Mouse (Mus musculus) limb, embryonic 11.5 days (tissue): ENCODE results near the gene Maml3. TPM values are rescaled to one million over a fixed set of nuclear protein-coding genes. Genes with fewer than 3 reads are reported as not detected.
A peak's percentile ranks its signal among the peaks of the same experiment; 100 is the strongest.

Experiments
- ATAC-seq: fragments of 200-750 bp; cut with Nextera tagmentation; 2 replicates; pipeline ENCODE4 v1.8.0; 2017; ENCODE audit warnings: low read depth; ENCODE audit not compliant: insufficient number of reproducible peaks, low FRiP score, low TSS enrichment
- DNase-seq: peaks from one replicate; pipeline ENCODE4 v3.0.0-alpha.2; 2015; ENCODE audit warnings: low spot score
- H3K27ac ChIP-seq: fragments of 300-500 bp; sonication (generic); replicated peaks from 2 replicates; pipeline ENCODE4 v1.5.1; 2014; ENCODE audit warnings: low read depth, mild to moderate bottlenecking, low read length
- H3K27me3 ChIP-seq: fragments of 300-500 bp; sonication (generic); 2 replicates; pipeline ENCODE4 v1.6.1; 2014; ENCODE audit warnings: mild to moderate bottlenecking, low read length, mixed read lengths; ENCODE audit not compliant: control insufficient read depth, insufficient read depth
- H3K36me3 ChIP-seq: fragments of 300-500 bp; sonication (generic); 2 replicates; pipeline ENCODE4 v1.6.1; 2014; ENCODE audit warnings: mild to moderate bottlenecking, low read length, moderate library complexity, mixed read lengths; ENCODE audit not compliant: control insufficient read depth, insufficient read depth
- H3K4me1 ChIP-seq: fragments of 300-500 bp; sonication (generic); 2 replicates; pipeline ENCODE4 v1.6.1; 2014; ENCODE audit warnings: low read length, mixed read lengths; ENCODE audit not compliant: control insufficient read depth, insufficient read depth
- H3K4me2 ChIP-seq: fragments of 300-500 bp; sonication (generic); 2 replicates; pipeline ENCODE4 v1.6.1; 2014; ENCODE audit warnings: low read depth, mild to moderate bottlenecking, moderate library complexity; ENCODE audit not compliant: severe bottlenecking
- H3K4me3 ChIP-seq: fragments of 300-500 bp; sonication (generic); 2 replicates; pipeline ENCODE4 v1.5.1; 2014; ENCODE audit warnings: low read depth, low read length
- H3K9ac ChIP-seq: fragments of 300-500 bp; sonication (generic); 2 replicates; pipeline ENCODE4 v1.6.1; 2014; ENCODE audit warnings: mild to moderate bottlenecking, low read length
- H3K9me3 ChIP-seq: fragments of 300-500 bp; sonication (generic); 2 replicates; pipeline ENCODE4 v1.6.1; 2016; ENCODE audit warnings: low read length; ENCODE audit not compliant: control insufficient read depth
- WGBS: fragments of 180-500 bp; shearing (Covaris S2); extraction: QIAGEN DNeasy Blood & Tissue Kit; methylation state at CpG from one replicate; pipeline ENCODE4 v1.1.7; 2014; 5-methylcytosine and 5-hydroxymethylcytosine counted together
- polyA plus RNA-seq: library from polyadenylated mRNA; unstranded; fragments of >200 nt; fragmentation: Nextera tagmentation; extraction: Ambion mirVana; gene quantifications from 2 replicates; pipeline ENCODE4 v1.2.1, GENCODE M21; 2014

Gene Maml3
- polyA plus RNA-seq, 1 experiment from 2014 or later, result 4.3 TPM

GRCm38 (mm10) chr3:51913498-51913897 lies 191.4 kb downstream of the Maml3 start:
- Histone ChIP-seq H3K4me1 (peaks cover 21% of the 10 kb centered on the region), H3K4me3 (no peak overlapping the region), H3K9me3 (peaks cover 2% of the 10 kb centered on the region; the same call in 1 of the 2 replicates), H3K4me2 (no peak overlapping the region), H3K27me3 (no peaks in the 10 kb centered on the region), H3K9ac (no peak overlapping the region), H3K36me3 (no peaks in the 10 kb centered on the region), H3K27ac (no peak overlapping the region)
- DNase-seq, result no peak
- no peak for ATAC-seq
- WGBS, result 89% methylated on average over 8 of the region's 8 CpGs

DNA sequence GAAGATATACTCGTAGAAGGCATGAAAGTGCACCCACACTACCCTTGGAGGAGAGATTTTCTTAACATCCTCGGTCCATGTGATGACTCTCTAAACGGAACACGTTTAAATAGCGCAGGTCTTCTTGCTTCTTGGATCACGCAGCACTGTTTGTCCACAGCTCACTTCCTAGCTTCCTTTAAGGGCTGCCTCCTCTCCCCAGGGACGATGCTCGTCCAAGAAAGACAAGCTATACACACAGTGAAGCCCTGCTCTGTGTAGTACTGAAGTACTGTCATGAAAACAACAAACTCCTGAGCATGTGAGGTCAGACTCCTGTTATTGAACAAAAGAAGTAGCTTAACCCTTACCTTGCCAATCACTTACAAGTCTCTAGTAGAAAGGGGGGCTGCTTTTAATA lies 192.7 kb downstream of the Maml3 start:
- 78% methylated on average over 8 of the region's 8 CpGs for WGBS
- Histone ChIP-seq H3K4me3 (no peak overlapping the region), H3K27me3 (no peaks in the 10 kb centered on the region), H3K9me3 (no peaks in the 10 kb centered on the region), H3K9ac (no peak overlapping the region), H3K36me3 (no peaks in the 10 kb centered on the region), H3K4me1 (peaks cover 25% of the 10 kb centered on the region), H3K4me2 (no peak overlapping the region), H3K27ac (no peak overlapping the region)
- DNase-seq (no peak), ATAC-seq (no peak)

DNA sequence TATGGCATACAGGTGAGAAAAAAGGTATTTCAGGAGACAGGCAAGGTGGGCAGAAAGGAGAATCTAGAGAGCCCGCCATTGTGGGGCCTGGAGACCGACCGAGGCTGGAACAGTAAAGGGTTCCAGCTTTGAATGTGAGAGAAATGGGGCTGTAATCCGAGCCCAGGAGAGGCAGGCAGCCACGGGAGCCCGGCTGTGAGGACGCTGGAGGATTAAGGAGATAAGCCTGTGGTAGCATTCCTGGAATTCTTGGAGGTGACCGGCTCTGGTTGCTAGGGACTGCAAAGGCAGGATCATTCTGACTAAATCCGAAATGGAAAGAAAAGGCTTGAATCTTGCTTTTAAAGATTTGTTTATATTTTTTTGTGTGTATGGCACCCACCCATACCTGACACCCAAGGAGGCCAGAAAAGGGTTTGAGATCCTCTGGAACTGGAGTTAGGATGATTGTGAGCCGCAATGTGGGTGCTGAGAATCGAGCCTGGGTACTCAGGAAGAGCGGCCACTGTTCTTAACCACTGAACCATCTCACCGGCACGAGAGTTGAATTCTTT lies 196.4 kb downstream of the Maml3 start:
- no peak; the same call in 1 of the 2 replicates for ATAC-seq
- H3K27me3 ChIP-seq, result no peaks in the 10 kb centered on the region
- H3K36me3 ChIP-seq, result no peaks in the 10 kb centered on the region
- no peak overlapping the region; the same call in 1 of the 2 replicates for H3K4me2 ChIP-seq
- no peaks in the 10 kb centered on the region for H3K9me3 ChIP-seq
- H3K4me1 ChIP-seq, result peaks cover 13% of the 10 kb centered on the region
- no peak overlapping the region for H3K27ac ChIP-seq
- no peak overlapping the region for H3K4me3 ChIP-seq
- no peak overlapping the region for H3K9ac ChIP-seq
- DNase-seq, result peak; percentile 71
- WGBS, result 23% methylated on average over 14 of the region's 14 CpGs

- no peak overlapping the region for H3K27ac ChIP-seq
- ATAC-seq (no peak), DNase-seq (no peak)
- WGBS, result 67% methylated on average over 10 of the region's 10 CpGs
- no peak overlapping the region for H3K9ac ChIP-seq
- no peaks in the 10 kb centered on the region for H3K27me3 ChIP-seq
- no peaks in the 10 kb centered on the region for H3K36me3 ChIP-seq
- no peaks in the 10 kb centered on the region for H3K9me3 ChIP-seq
- peaks cover 11% of the 10 kb centered on the region for H3K4me1 ChIP-seq
- no peak overlapping the region for H3K4me3 ChIP-seq
- no peak overlapping the region for H3K4me2 ChIP-seq
These were observed 197.6 kb downstream of the Maml3 start for GRCm38 (mm10) chr3:51907113-51907860.

- H3K4me3 ChIP-seq, result no peak overlapping the region
- H3K27me3 ChIP-seq, result no peaks in the 10 kb centered on the region
- no peak overlapping the region for H3K4me2 ChIP-seq
- H3K27ac ChIP-seq, result no peak overlapping the region
- DNase-seq (no peak), ATAC-seq (no peak)
- 81% methylated on average over 9 of the region's 9 CpGs for WGBS
- H3K9ac ChIP-seq, result no peak overlapping the region
- H3K36me3 ChIP-seq, result no peaks in the 10 kb centered on the region
- no peaks in the 10 kb centered on the region for H3K9me3 ChIP-seq
- peaks cover 11% of the 10 kb centered on the region for H3K4me1 ChIP-seq
These were observed 199.0 kb downstream of the Maml3 start for GRCm38 (mm10) chr3:51905903-51906302.

DNA sequence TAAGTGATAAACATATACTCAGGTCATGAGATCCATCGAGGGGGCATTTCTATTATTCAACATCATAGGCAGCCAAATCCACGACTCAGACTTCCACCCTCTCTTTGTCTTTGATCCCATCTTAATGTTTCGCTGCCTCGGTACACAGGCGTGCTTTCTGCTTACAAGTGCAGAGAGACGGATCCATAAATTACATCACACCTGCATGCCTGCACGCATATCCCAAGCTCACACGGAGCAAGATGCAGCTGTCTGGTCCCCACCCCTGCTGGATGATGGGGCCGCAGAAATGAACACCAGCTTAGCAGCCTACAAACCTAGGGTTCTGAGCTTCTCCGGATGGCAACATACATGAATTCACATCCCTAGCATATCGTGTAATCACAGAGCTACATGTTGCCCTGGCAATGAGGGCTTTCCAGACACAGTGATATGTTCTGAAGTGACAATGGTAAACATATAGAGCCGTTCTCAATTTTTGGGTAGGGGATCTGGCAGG lies 200.5 kb downstream of the Maml3 start:
- Histone ChIP-seq H3K36me3 (no peaks in the 10 kb centered on the region), H3K9ac (no peak overlapping the region), H3K4me2 (no peak overlapping the region), H3K4me1 (peaks cover 17% of the 10 kb centered on the region), H3K27ac (no peak overlapping the region), H3K9me3 (no peaks in the 10 kb centered on the region), H3K4me3 (no peak overlapping the region), H3K27me3 (no peaks in the 10 kb centered on the region)
- WGBS, result 51% methylated on average over 12 of the region's 12 CpGs
- no peak for ATAC-seq
- no peak for DNase-seq

DNA sequence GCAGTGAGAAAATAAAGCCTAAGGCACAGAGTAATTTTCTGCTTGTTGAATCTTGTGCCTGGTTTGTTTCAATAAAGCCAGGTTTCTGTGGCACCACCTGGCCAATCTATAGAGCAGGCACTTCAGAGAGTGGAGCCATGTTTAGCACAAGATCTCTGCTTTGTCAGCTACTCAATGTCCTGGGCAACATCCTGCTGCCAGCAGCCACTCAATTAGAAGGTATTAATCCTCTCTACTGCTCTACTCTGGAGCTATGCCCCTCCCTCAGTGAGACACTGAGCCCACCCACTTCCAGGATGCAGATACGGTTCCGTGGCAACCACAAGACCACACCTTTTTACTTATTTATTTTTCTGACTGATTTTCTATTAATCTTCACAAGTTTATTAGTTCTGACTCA lies 203.7 kb downstream of the Maml3 start:
- Histone ChIP-seq H3K4me3 (no peak overlapping the region), H3K27me3 (no peaks in the 10 kb centered on the region), H3K9ac (no peak overlapping the region), H3K9me3 (no peaks in the 10 kb centered on the region), H3K27ac (no peak overlapping the region), H3K4me1 (peaks cover 10% of the 10 kb centered on the region; the same call in 1 of the 2 replicates), H3K36me3 (no peaks in the 10 kb centered on the region), H3K4me2 (no peak overlapping the region)
- WGBS, result 54% methylated on average over 2 of the region's 2 CpGs
- no peak for DNase-seq
- no peak for ATAC-seq

GRCm38 (mm10) chr3:51894514-51894913 lies 210.4 kb downstream of the Maml3 start:
- 69% methylated on average over 8 of the region's 8 CpGs for WGBS
- no peak overlapping the region for H3K27ac ChIP-seq
- H3K4me1 ChIP-seq, result no peaks in the 10 kb centered on the region
- no peaks in the 10 kb centered on the region for H3K36me3 ChIP-seq
- ATAC-seq (no peak), DNase-seq (no peak)
- H3K27me3 ChIP-seq, result no peaks in the 10 kb centered on the region
- no peak overlapping the region for H3K4me3 ChIP-seq
- no peak overlapping the region for H3K4me2 ChIP-seq
- no peak overlapping the region for H3K9ac ChIP-seq
- H3K9me3 ChIP-seq, result no peaks in the 10 kb centered on the region
